In genomic region chr1:180870122-180870650, GRCm38 (mm10) we compare ENCODE assay signal across 21 mouse cellular contexts. TPM values are rescaled to one million over a fixed set of nuclear protein-coding genes. Genes with fewer than 3 reads are reported as not detected.
DNase-seq lines count a peak whose midpoint lies in the region; ATAC-seq lines count a peak whose summit lies in the region.
"Had no signal": no experiment of that assay in that cellular context is flagged by ENCODE, and none has a peak within 500 bp of the region (broad histone marks: within the 10 kb centered on the region; RNA-seq: fewer than 3 reads in every experiment).

No protein-coding gene starts in this region.

- H3K4me3 ChIP-seq in heart, embryonic 10.5 days = no peak overlapping the region
- H3K4me3 ChIP-seq in heart, embryonic 16.5 days (ENCODE audit: low read length) = no peak overlapping the region
- H3K4me3 ChIP-seq: forebrain, embryonic 13.5 days; hindbrain, embryonic 15.5 days; limb, embryonic 13.5 days had no signal

- H3K9me3 ChIP-seq in heart, embryonic 10.5 days = no peaks in the 10 kb centered on the region
- no peaks in the 10 kb centered on the region for H3K9me3 ChIP-seq in heart, embryonic 16.5 days (replicated peaks; ENCODE audit: control insufficient read depth, low read length)
- H3K9me3 ChIP-seq: forebrain, embryonic 13.5 days; G1E; hindbrain, embryonic 15.5 days; limb, embryonic 13.5 days had no signal

- 47% methylated on average over 13 of the region's 13 CpGs for WGBS in heart, embryonic 10.5 days
- WGBS in heart, embryonic 16.5 days = 33% methylated on average over 13 of the region's 13 CpGs

- peaks cover 34% of the 10 kb centered on the region for H3K36me3 ChIP-seq in heart, embryonic 10.5 days
- H3K36me3 ChIP-seq in heart, embryonic 16.5 days (ENCODE audit: control insufficient read depth, insufficient read depth) = peaks cover 18% of the 10 kb centered on the region

- H3K4me2 ChIP-seq in heart, embryonic 16.5 days (ENCODE audit: low read depth, low read length) = 0 out of 2 replicates have a peak overlapping the region, but pooled peaks have one; percentile 10
- H3K4me2 ChIP-seq: forebrain, embryonic 13.5 days; hindbrain, embryonic 15.5 days; limb, embryonic 13.5 days; midbrain, embryonic 11.5 days had no signal

- H3K27me3 ChIP-seq in heart, embryonic 10.5 days (ENCODE audit: insufficient read depth, poor library complexity, severe bottlenecking) = no peaks in the 10 kb centered on the region
- no peaks in the 10 kb centered on the region for H3K27me3 ChIP-seq in heart, embryonic 16.5 days (ENCODE audit: control insufficient read depth, insufficient read depth, low read length)
- H3K27me3 ChIP-seq: forebrain, embryonic 13.5 days; hindbrain, embryonic 15.5 days; limb, embryonic 13.5 days had no signal

- no peak overlapping the region for H3K27ac ChIP-seq in heart, embryonic 10.5 days
- no peak overlapping the region for H3K27ac ChIP-seq in heart, embryonic 16.5 days (ENCODE audit: low read length)
- H3K27ac ChIP-seq: forebrain, embryonic 13.5 days; hindbrain, embryonic 15.5 days; limb, embryonic 13.5 days had no signal

- no peak overlapping the region for H3K9ac ChIP-seq in heart, embryonic 16.5 days (ENCODE audit: low read length)
- H3K9ac ChIP-seq: forebrain, embryonic 13.5 days; hindbrain, embryonic 15.5 days; limb, embryonic 13.5 days; liver, postnatal 0 days had no signal

- H3K4me1 ChIP-seq in heart, embryonic 10.5 days = peaks cover 13% of the 10 kb centered on the region; the same call in 1 of the 2 replicates
- H3K4me1 ChIP-seq in heart, embryonic 16.5 days (ENCODE audit: control insufficient read depth, insufficient read depth, low read length) = peaks cover 7% of the 10 kb centered on the region
- H3K4me1 ChIP-seq: forebrain, embryonic 13.5 days; hindbrain, embryonic 15.5 days; limb, embryonic 13.5 days had no signal

- 0 out of 2 replicates have a peak, but pooled peaks have one; percentile 37 for ATAC-seq in heart, embryonic 16.5 days (replicated peaks; ENCODE audit: extremely low read depth, insufficient read depth, low FRiP score)
- ATAC-seq in inflammation-experienced regulatory T-cells, adult 6 months = no peak
- ATAC-seq: forebrain, embryonic 13.5 days; liver, postnatal 0 days had no signal

- DNase-seq in heart, adult 18-20 months = peak; percentile 56 to 57
- no peak for DNase-seq in heart, embryonic 10.5 days (ENCODE audit: low spot score)
- DNase-seq in MEL-GATA-1-ER (ENCODE audit: extremely low read depth, low read depth) = peak; percentile 69
- peak; percentile 28 to 29 for DNase-seq in gastrocnemius, adult 8-10 months (ENCODE audit: low spot score in 2 of 2)
- DNase-seq in kidney, adult 11 months = no peak
- DNase-seq in cerebellum, adult 9-10 months = no peak
- DNase-seq: cerebellum, adult 8-10 months; kidney, adult 2 months; kidney, postnatal 4 days; liver, postnatal 0 days; lung, postnatal 4 days; right cerebral cortex, adult 18-20 months; spleen, adult 18-20 months; thymus, postnatal 25 days had no signal

RNA-seq across cellular contexts. Expression of gene Sde2, which starts 19.3 kb away (rescaled TPM):
- total RNA-seq in heart, adult 18-20 months (2021) = 10 to 100 TPM; 10.1 to 11.4 TPM
- polyA plus RNA-seq in heart, embryonic 10.5 days (2016; fragmentation: Nextera tagmentation; extraction: Ambion mirVana) = 32.3 and 39.8 TPM in 2 replicates
- 1 to 10 TPM; 6.8 to 8.4 (median 7.6) TPM for total RNA-seq in gastrocnemius, adult 8-10 months (2022)
- polyA plus RNA-seq in heart, embryonic 16.5 days (2015; fragmentation: Nextera tagmentation; extraction: Ambion mirVana) = 22.2 and 28.6 TPM in 2 replicates
- 10 to 100 TPM; 33.8 to 42.9 (median 37.5) TPM for polyA plus RNA-seq in inflammation-experienced regulatory T-cells, adult 6 months (2017; shearing (Covaris generic))

RNA-seq across cellular contexts. Expression of gene Lefty2, which starts 22.7 kb away (rescaled TPM):
- not detected for total RNA-seq in heart, adult 18-20 months (2021)
- polyA plus RNA-seq in heart, embryonic 10.5 days (2016; fragmentation: Nextera tagmentation; extraction: Ambion mirVana) = 0.23 TPM in 2 replicates
- not detected for total RNA-seq in gastrocnemius, adult 8-10 months (2022)
- polyA plus RNA-seq in heart, embryonic 16.5 days (2015; fragmentation: Nextera tagmentation; extraction: Ambion mirVana) = 0.06 and 0.08 TPM in 2 replicates
- not detected for polyA plus RNA-seq in inflammation-experienced regulatory T-cells, adult 6 months (2017; shearing (Covaris generic))
- polyA plus RNA-seq: G1E; kidney, adult 2 months; liver, postnatal 0 days; midbrain, embryonic 11.5 days had no signal

RNA-seq across cellular contexts. Expression of gene Pycr2, which starts 33.9 kb away (rescaled TPM):
- total RNA-seq in heart, adult 18-20 months (2021) = 10 to 100 TPM; 12.2 to 12.4 TPM
- 89.4 and 114 TPM in 2 replicates for polyA plus RNA-seq in heart, embryonic 10.5 days (2016; fragmentation: Nextera tagmentation; extraction: Ambion mirVana)
- 10 to 100 TPM in 3 of 4 experiments, 1 to 10 TPM in 1; 9.3 to 11.4 (median 10.8) TPM for total RNA-seq in gastrocnemius, adult 8-10 months (2022)
- polyA plus RNA-seq in heart, embryonic 16.5 days (2015; fragmentation: Nextera tagmentation; extraction: Ambion mirVana) = 55.1 and 60.6 TPM in 2 replicates
- 10 to 100 TPM; 39.9 to 46.0 (median 44.5) TPM for polyA plus RNA-seq in inflammation-experienced regulatory T-cells, adult 6 months (2017; shearing (Covaris generic))

RNA-seq across cellular contexts. Expression of gene H3f3a, which starts 56.4 kb away (rescaled TPM):
- 100 to 1,000 TPM; 363 to 405 TPM for total RNA-seq in heart, adult 18-20 months (2021)
- 1,530 and 1,842 TPM in 2 replicates for polyA plus RNA-seq in heart, embryonic 10.5 days (2016; fragmentation: Nextera tagmentation; extraction: Ambion mirVana)
- total RNA-seq in gastrocnemius, adult 8-10 months (2022) = 100 to 1,000 TPM; 274 to 310 (median 289) TPM
- 1,475 and 1,571 TPM in 2 replicates for polyA plus RNA-seq in heart, embryonic 16.5 days (2015; fragmentation: Nextera tagmentation; extraction: Ambion mirVana)
- polyA plus RNA-seq in inflammation-experienced regulatory T-cells, adult 6 months (2017; shearing (Covaris generic)) = 100 to 1,000 TPM; 553 to 843 (median 762) TPM

Comparison
In these comparisons a context has a peak if more than half of its experiments do, and no peak if none do; other contexts are left out.
1. DNase-seq: peak in heart, adult 18-20 months (2 of 2), MEL-GATA-1-ER (single experiment) and gastrocnemius, adult 8-10 months (2 of 2); none in heart, embryonic 10.5 days (single experiment), kidney, adult 11 months (single experiment) and cerebellum, adult 9-10 months (single experiment).